Mouse (Mus musculus) embryo, embryonic 11 days (tissue): ENCODE data around the gene Riox1.
A peak's percentile ranks its signal among the peaks of the same experiment; 100 is the strongest.
"Not testable (repeated sequence)": the region's sequence is repeated elsewhere in the genome, so short reads cannot be mapped to it uniquely, and the experiment has no call there.

Experiments
- DNase-seq: peaks from one replicate; pipeline ENCODE4 v3.0.0-alpha.2; 2015

Gene Riox1

GRCm38 (mm10) chr12:83950493-83950839 is at the start of gene Riox1:
TSS of gene Riox1 (plus strand) at chr12:83950608.
- DNase-seq, result peak; percentile 94

DNA sequence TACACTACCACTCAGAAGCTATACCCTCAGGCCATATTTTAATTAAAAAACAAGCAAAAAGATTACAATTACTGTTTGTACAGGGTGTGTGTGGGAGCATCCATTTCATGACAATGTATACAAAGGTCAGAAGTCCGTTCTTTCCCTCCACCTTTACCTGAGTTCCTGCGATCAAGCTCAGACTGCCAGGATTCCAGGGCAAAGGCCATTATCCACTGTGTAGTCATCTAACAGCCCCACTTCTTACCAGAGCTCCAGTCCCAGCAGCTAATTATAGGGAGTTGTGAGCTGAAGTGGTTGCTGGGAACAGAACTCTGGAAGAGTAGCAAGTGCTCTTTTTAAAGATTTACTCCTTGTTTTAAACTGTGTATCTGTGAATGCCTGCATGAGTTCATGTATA is 40.0 kb upstream of the Riox1 start:
- no peak for DNase-seq

DNA sequence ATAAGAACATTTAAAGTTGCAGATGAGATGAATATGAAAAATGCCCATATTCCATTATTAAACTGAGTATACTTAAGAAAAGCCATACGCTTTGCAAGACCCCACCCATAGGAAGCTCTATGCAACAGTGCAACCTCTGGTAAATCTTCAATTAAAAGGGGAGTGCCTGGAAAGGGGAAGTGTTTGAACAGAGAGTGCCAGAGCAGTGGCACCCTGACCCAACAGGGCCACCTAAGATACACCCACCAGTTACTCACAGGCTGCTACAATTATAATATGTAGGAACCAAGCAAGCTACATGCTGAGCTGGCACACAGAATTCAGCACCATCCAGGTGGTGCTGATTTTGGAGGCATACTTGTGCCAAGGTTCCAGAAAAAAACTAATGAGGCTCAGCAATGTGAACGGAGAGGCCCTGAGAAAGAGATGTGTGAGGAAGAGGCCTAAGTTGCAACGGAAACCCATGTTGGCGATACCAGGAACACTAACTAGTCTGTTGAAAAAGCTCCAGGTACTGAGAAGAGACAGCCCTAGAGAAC is 36.1 kb upstream of the Riox1 start:
- no peak for DNase-seq

GRCm38 (mm10) chr12:83914797-83915196 is 35.6 kb upstream of the Riox1 start:
- DNase-seq, result no peak

- DNase-seq, result no peak
Observed at GRCm38 (mm10) chr12:83916884-83917283, 33.5 kb upstream of the Riox1 start.

DNA sequence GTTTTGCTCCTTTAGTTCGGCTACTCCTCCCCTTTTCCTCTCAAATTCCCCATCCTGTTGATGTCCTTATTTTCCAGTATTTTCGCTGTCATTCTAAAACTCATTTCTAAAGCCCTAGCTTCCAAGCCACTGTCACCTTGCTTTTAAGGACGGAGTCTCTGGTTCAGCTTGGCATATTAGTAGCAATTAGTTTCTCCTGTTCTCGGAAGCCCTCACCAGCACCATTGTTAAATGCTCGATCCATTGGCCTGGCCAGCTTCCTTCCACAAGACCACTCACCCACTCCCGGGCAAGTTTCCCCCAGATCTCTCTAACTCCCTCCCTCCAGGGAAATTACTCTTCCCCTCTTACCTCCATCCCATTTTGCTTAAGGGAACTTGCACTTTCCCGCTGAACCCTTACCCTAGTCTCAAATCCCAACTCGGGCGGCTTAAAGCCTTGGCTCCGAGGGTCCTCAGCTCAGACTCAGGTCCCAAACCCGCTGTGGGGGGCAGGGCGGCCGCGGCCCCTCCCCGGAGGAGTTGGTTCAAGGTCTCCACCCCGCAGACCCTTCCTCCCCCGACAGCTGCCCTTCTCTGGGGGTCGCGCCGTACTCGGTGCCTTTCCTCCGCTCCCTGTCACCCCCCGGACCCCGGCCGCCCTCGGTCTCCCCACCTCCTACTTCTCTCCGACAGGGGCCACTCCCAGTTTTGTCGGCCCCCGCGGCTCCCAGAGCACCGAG is 29.5 kb upstream of the Riox1 start:
- peak; percentile 56 for DNase-seq

GRCm38 (mm10) chr12:83921535-83922381 is 28.6 kb upstream of the Riox1 start, which contains the start of gene Numb:
TSS of gene Numb (minus strand) at chr12:83921934.
- peak; percentile 97 for DNase-seq

GRCm38 (mm10) chr12:83922724-83923485 is 27.5 kb upstream of the Riox1 start:
- DNase-seq, result no peak

DNA sequence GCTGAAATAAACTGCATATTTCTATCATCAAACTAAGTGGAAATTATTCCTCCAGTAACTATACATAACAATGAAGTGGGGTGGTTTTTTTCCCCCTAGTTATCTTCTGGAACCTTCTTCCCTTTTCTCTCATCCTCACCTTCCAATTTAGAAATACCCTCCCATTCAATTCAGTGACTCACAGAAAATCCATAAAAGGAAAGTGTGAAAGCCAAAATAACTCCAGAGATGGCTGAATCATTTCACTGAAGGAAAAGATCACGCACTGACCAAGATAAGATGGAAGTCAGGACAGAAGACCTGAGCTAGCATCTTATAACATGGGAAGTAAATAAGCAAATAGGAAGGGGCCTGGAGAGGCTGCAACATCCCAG is 26.9 kb upstream of the Riox1 start:
- DNase-seq, result no peak

GRCm38 (mm10) chr12:83924332-83924731 is 26.1 kb upstream of the Riox1 start:
- DNase-seq, result peak; percentile 22

GRCm38 (mm10) chr12:83925160-83925703 is 25.2 kb upstream of the Riox1 start:
- DNase-seq, result no peak

GRCm38 (mm10) chr12:83926061-83926460 is 24.3 kb upstream of the Riox1 start:
- no peak for DNase-seq

GRCm38 (mm10) chr12:83927747-83928146 is 22.7 kb upstream of the Riox1 start:
- DNase-seq, result no peak

DNA sequence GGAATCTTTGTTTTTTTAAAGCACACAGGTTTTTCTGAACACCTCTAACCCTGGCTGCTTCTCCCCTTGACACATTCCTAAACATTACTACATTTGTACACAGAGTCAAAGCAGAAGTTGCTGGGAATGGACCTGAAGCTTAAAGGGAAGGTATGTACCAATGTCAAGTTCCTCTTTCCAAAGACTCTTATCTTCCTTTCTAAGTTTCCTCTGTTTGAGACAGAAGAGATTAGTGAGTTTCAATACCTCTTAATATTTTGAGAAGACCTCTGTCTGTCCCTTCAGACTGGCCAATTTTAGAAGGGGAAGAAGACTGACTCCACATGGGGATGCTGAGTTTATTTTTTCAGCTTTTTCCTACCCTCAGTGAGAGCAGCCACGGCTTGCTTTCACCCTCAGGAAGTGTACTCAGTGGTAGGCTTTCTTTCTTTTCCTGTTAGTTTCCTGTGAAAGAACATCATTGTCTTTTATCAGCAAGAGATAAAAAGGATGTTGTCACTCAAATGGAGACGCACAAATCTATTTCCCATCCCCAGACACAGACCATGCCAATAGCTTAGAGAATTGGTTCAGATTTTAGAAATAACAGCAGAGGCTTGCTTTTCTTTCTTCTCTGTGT is 21.1 kb upstream of the Riox1 start:
- no peak for DNase-seq

- no peak for DNase-seq
Observed at GRCm38 (mm10) chr12:83937600-83937999, 12.8 kb upstream of the Riox1 start.

DNA sequence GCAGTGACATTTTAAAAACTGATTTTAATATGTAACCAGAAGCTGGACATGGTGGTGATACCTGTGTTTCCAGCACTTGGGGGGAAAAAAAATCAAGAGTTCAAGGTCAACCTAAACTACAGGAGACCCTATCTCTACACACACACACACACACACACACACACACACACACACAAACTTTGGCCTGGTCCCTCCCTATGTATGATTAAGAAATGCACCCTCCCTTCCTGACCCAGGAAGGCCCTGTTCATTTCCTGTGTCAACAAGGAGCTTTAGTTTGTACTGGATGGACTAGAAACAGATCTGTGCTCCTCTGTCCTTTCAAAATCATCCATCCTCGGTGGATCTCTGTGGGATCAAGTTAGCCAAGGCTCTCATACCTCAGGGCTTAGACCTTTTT is 11.8 kb upstream of the Riox1 start:
- not testable (repeated sequence) for DNase-seq

DNA sequence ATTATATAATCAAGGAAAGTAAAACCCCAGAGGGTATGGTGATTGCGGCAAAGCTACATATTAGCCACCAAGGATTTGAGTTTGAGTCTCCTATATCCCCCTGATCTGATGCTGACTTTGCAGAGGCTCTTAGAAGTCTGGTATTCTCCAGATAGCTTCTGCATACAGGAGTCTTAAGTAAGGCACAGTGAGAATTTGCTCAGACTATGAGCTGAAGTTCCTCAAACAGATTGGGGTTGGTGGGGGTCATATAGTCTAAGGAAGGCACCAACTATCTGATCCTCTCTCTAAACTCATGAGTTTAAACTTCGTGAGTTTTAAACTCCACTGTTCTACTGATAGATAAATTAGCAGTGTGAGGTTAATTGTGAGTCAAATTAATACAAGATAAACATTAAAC is 11.1 kb upstream of the Riox1 start:
- no peak for DNase-seq

GRCm38 (mm10) chr12:83940031-83940430 is 10.4 kb upstream of the Riox1 start:
- no peak for DNase-seq

- no peak for DNase-seq
Observed at GRCm38 (mm10) chr12:83941938-83942337, 8.5 kb upstream of the Riox1 start.

DNA sequence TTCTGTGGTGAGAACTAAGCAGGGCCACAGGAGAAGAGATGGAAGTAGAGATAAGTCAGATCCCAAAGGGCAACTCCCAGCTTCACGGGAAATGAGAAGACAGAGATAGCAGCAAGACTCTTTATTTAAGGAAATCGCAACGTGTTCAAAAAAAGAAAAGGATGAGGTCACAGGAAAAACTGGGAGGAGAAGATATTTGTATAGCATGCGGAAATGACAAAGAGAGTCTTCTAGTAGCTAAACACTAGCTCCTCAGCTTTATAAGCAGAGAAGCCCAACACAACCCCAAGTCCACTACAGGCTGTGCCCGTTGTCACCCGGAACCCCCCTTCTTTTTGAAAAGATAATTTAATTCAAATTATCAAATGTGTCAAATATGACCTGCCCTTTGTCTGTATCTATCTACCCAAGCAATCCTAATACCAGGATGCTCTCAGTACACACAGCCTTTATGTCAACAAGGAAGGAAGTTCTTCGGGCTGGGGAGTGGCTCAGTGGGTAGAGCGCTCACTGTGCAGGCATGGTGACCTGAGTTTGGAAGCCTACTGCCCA is 3.1 kb upstream of the Riox1 start:
- DNase-seq, result no peak

- DNase-seq, result no peak
Observed at GRCm38 (mm10) chr12:83949043-83949442, 1.4 kb upstream of the Riox1 start.
